Mouse (Mus musculus) gastrocnemius, postnatal 36 days (tissue): ENCODE measurements around the gene Cfap58. TPM values are rescaled to one million over a fixed set of nuclear protein-coding genes. Genes with fewer than 3 reads are reported as not detected.

Experiments
- DNase-seq, 2 experiments: peaks; one replicate each; pipeline ENCODE4 v3.0.0; 2022
- intact Hi-C: fragments of 180-260 bp; cut with DNase I; formaldehyde crosslinking; loops from one replicate; pipeline ENCODE4 v1.15.1; 2025
- total RNA-seq, 2 experiments: library from RNA; stranded (reverse); gene quantifications; 2 replicates each; pipeline ENCODE4 v1.2.3; 2021

The Cfap58 gene
- total RNA-seq, 2 experiments from 2014 or later, result not detected

DNA sequence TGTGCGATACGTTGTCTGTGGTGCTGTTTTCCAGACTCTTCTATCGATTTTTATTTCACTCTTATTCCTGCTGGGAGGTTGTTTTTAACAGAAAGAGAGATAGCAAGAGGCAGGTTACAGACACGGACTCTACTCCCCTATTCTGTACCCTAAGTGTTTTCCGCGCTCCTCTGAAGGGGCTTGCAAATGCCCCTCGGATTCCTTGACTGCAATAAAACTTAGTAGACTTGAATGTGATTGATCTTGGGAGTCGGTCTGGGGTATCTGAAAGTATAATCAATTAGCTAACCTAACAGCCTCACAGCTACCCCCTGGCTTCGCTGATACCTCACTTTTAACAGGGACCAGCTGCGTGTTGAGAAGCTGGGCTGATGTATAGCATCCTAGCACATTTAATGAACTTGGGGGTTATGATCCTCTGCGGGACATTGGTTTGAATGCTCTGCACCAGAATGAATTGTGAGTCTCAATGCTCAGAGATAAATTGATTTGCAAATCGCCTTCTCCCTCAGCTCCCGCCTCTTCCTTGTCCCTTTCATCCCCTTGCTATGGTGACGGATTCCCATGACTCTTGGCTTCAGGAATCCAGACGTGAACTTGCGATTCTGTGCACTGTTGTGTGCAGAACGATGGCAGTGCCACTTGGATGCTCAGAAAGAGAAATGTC is 31.7 kb downstream of the Cfap58 start:
- DNase-seq, result no peak
- intact Hi-C loops, result no loop called here

DNA sequence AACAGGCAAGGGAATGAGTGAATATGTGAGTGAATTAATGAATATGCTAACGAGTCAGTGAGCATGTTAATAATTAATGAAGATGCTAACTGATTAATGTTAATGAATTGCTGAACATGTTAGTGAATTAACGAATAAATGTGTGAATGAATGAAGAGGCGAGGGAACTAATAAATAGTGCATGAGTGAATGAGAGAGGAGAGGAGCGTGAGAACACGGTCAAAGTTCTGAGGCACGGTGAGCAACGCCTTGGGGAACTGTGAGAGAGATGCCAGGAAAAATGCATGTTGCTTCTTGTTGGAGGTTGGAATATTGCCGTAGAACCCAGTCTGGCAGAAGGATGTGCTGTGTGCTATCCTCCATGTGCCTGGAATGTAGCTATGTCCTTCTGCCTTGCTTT is 33.6 kb downstream of the Cfap58 start:
- intact Hi-C loops, result no loop called here
- DNase-seq, result no peak

- intact Hi-C loops, result no loop called here
- DNase-seq, result no peak
These were observed 40.7 kb downstream of the Cfap58 start for GRCm38 (mm10) chr19:47978109-47978701.

DNA sequence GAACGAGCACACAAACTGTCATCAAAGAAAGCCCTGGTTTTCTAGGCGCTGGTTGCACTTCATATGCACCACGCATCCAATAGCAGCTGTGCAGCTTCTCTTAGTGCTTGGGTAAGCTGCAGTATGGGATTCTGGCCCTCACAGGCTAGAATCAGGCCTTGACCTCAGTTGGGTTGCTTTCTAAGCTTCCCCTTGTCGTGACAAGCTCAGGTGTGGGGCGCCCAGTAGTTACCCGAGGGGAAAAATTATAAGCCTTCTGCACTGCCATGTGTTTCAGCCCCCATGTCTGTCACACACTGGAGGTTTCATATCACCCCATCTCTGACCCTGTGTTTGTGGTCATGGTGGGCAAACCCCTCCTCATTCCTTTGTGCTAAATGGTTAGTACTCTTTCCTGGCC is 42.0 kb downstream of the Cfap58 start:
- intact Hi-C loops, result no loop called here
- DNase-seq, result no peak

DNA sequence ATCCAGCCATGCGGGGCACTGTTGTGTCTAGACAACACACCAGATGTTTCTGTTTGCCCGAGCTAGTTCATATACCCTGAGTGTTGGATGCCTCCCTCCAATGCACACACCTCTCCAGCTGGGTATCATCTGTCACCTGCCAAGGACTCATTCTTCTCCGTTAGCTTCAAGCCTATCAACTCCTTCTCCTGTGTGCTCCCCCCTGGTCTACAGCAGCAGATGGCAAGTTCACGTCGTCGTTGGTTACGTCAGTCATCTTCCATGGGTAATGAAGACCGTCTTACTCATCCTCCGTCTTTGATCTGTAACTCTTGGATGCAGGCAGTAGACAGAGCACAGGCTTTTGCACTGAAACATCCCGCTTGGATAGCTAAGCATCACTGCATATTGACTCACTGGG is 42.8 kb downstream of the Cfap58 start:
- intact Hi-C loops, result no loop called here
- no peak for DNase-seq

DNA sequence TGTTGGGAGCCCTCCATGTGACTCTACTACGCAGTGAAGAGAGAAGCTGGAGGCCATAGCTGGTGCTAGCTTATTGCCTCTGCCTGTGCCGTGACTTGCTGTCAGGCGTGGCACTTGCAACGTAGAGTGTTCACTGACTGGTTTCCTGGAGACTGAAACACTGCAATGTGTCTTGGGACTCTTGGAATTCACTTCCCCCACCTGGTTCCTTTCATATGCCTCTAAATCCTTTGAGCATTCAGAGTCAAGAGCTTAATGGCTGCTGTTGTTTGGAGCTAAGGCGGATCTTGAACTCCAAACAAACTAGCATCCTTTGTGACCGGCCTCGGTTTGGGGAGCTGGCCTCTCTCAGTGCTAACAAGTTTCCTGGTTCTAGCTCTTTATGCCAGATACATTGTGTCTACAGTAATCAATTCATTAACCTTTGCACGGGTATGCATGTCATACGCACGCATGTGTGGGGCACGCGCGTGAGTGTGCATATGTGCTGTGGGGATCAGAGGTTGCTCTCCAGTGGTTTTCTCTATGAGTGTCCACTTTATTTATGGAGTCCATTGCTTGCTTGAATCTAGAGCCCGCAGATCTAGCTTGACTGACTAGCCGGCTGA is 48.2 kb downstream of the Cfap58 start:
- intact Hi-C loops, result no loop called here

GRCm38 (mm10) chr19:47987986-47988385 is 50.5 kb downstream of the Cfap58 start:
- no peak for DNase-seq
- intact Hi-C loops, result no loop called here

More for the DNA sequence above, 48.2 kb downstream of the Cfap58 start:
- DNase-seq, result no peak

- no peak for DNase-seq
- intact Hi-C loops, result no loop called here
These were observed 51.0 kb downstream of the Cfap58 start for GRCm38 (mm10) chr19:47988456-47988855.

GRCm38 (mm10) chr19:47988880-47989574 is 51.6 kb downstream of the Cfap58 start:
- no peak for DNase-seq
- intact Hi-C loops, result no loop called here

DNA sequence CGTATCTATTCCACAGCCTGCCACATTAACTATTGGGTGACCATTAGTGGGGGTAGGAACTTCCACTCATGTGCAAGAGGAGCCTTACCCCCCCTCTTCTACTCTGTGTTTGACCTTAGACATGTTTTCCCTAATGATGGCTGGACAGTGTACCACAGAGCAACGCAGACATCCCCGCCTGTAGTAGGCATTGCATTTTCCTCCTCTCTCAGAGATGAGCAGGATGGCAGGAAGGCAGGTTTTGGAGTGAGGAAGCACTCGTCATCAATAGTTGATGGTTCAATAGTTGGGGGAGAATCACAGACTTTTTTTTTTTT is 52.1 kb downstream of the Cfap58 start:
- intact Hi-C loops, result no loop called here
- DNase-seq, result no peak

- no peak for DNase-seq
- intact Hi-C loops, result no loop called here
These were observed 63.8 kb downstream of the Cfap58 start for GRCm38 (mm10) chr19:48001240-48001639.

GRCm38 (mm10) chr19:48001774-48002173 is 64.3 kb downstream of the Cfap58 start:
- no peak for DNase-seq
- intact Hi-C loops, result no loop called here

DNA sequence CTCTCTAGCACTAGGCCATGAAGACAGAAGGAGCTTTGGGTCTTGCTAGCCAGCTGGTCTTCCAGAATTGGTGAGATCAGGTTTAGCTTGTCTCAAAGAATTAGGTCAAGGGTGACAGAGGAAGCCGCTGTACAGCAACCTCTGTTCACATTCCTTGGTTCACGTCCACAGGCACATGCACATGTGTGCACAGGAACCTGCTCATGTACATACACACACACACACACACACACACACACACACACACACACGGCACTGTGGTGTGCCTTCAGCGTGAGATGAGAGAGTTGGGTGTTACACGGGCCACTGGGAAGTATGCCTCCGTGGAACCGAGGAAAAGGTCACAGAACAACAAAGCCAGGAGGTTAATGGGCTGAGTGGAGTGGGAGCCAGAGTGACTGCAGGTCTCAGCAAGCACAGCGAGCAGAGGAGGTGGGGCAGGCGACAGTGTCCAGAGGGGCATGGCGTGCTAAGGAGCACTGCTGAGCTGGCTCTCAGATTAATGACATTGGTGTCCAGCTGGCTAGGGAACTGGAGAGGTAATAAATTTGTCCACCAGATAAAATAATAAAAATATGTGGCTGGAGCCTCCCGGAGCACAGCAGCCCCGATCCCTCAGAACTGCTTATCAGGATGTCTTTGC is 71.4 kb downstream of the Cfap58 start:
- intact Hi-C loops, result no loop called here
- DNase-seq, result no peak

- intact Hi-C loops, result no loop called here
These were observed 72.3 kb downstream of the Cfap58 start for GRCm38 (mm10) chr19:48009586-48010331.

DNA sequence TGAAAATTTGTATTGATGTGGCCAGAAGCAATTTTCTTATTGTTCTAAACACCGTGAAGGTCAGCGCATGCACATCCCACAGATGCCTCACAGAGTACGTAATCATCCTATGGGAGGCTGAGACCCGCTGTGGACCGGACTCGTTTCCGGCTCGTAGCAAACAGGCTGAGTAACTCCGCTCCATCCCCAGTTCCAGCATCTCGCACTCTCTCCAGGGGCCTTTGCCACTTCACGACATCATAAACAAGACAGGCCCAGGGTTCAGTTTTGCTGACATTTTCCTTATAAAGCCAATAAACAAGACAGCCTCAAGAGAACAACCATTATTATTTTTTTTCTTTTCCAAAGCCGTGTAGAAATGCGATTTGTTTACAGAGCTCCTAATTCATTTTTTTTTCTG is 82.6 kb downstream of the Cfap58 start:
- intact Hi-C loops, result no loop called here
- DNase-seq, result no peak

More at GRCm38 (mm10) chr19:48009586-48010331, 72.3 kb downstream of the Cfap58 start:
- no peak for DNase-seq

DNA sequence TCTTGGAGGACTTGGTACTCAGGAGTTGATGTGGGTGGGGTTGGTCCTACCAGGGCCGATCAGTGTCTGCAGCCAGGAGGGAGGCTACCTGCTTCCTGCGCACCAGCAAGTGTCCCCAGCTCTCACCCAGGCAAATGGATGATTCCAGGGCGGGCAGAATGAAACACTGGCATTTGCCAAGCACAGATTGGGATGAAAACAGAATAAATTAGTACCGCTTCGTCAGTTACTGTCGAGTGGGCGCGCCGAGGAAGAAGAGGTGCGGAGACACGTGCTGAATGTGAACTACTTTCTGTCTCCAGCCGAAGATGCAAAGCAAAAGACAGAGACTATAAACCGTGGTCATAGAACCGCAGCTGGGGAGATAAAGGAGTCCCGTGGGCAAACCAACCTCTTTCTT is 84.0 kb downstream of the Cfap58 start:
- intact Hi-C loops, result no loop called here
- no peak for DNase-seq

GRCm38 (mm10) chr19:48022763-48023162 is 85.3 kb downstream of the Cfap58 start:
- no peak for DNase-seq
- intact Hi-C loops, result no loop called here

DNA sequence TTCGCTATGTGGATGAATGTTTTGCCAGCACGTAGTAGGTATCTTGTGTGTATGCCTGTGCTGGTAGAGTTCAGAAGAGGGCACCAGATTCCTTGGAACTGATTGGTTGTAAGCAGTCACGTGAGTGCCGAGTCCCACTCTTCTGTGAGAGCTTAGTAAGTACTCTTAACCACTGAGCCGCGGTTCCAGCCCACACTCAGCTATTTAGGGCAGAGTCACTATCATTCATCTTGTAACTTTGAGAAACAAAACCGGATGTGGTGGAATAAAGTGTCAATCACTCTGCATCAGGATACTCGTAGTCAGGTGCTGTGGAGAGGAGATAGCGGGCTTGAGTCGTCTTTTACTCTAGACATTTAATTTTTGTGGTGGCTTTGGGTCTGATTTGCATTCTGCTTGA is 86.3 kb downstream of the Cfap58 start:
- intact Hi-C loops, result no loop called here
- no peak for DNase-seq

DNA sequence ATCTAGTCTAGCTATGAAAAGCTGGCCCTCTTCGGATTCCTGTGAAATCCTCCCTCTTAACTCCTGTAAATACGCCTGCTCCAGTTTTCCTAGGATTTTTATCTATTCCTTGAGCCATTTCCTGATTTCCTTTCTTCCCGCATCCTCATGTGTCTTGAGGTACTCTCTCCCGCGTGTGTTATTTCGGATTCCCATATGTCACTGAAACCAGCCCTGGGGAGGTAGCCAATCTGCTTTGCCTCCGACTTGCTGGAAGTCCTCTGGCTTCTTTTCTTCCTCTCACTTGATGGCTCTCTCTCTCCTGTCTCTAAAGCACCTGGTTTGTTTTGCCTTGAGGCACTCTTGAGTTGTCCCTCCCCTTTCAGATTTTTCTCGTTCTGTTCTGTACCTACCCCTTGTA is 87.9 kb downstream of the Cfap58 start:
- intact Hi-C loops, result no loop called here
- no peak for DNase-seq

DNA sequence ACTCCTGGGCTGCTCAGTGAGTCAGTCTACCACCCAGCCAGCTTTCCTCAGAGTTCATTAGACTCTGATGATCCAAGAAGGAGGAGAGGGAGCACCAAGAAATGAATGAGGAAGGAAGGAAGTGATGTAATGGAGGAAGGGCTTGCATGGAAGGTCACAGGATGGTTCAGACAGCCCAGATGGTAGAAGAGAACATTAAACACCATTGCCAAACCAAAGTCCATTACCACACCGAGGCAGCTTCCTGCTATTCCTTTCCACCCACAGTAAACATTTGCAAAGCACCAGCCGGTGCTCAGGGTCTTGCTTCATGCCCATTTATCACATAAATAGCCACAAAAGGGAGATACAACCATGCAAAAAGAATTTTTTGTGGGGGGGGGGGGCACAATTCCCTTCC is 89.4 kb downstream of the Cfap58 start:
- no peak for DNase-seq
- intact Hi-C loops, result no loop called here

DNA sequence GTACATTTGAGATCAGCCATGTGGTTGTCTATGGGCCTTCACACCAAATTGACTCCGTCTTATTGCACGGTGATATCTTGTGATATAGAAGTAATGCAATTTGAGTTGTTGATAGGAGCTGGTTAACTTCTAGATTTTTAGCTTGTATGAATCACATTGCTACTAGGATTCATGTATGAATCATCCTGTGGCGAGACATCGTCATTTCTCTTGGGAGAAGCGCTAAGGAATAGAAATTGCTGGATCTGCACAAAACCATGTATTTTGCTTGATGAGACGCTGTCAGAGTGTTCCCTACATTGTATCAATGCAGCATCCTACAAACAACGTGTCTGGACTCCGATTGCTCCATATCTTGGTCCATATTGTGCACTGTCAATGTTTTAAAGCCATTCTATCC is 102.1 kb downstream of the Cfap58 start:
- intact Hi-C loops, result no loop called here
- DNase-seq, result no peak
